Mouse (Mus musculus): Measurements from ENCODE around the gene Gm49416. TPM values are rescaled to one million over a fixed set of nuclear protein-coding genes. Genes with fewer than 3 reads are reported as not detected.

Gm49416 gene
- total and polyA plus RNA-seq, 2 experiments from 2014 or later, result 0.52 TPM; not detected in 1

- peak overlapping the region; percentile 95; the same call in 1 of the 2 replicates for H3K9ac ChIP-seq (replicated peaks; ENCODE audit: low read length)
- DNase-seq (ENCODE audit: low spot score) (no peak), ATAC-seq (no peak)
- TF ChIP-seq CTCF (IDR thresholded peaks at IDR 0.05; ENCODE audit: low read depth), result no peak
- H3K4me3 ChIP-seq (ENCODE audit: low read length), result peak overlapping the region; percentile 98
- H3K27ac ChIP-seq, result peak overlapping the region; percentile 86; the same call in 1 of the 2 replicates
- H3K4me2 ChIP-seq (ENCODE audit: low read depth, low read length), result peak overlapping the region; percentile 91
- peaks cover 21% of the 10 kb centered on the region; the same call in 1 of the 2 replicates for H3K36me3 ChIP-seq (ENCODE audit: insufficient read depth, low read length)
- no peaks in the 10 kb centered on the region for H3K27me3 ChIP-seq (ENCODE audit: insufficient read depth, low read length)
- WGBS, result 79% methylated on average over 10 of the region's 10 CpGs
- peaks cover 5% of the 10 kb centered on the region; the same call in 1 of the 2 replicates for H3K4me1 ChIP-seq (ENCODE audit: insufficient read depth, low read length)
- no peaks in the 10 kb centered on the region for H3K9me3 ChIP-seq (ENCODE audit: low read length)
Observed at GRCm38 (mm10) chr19:8872266-8872840, 16.4 kb upstream of the Gm49416 start.

GRCm38 (mm10) chr19:8875031-8875430 is 13.7 kb upstream of the Gm49416 start:
- no peak overlapping the region for H3K9ac ChIP-seq (replicated peaks; ENCODE audit: low read length)
- peaks cover 21% of the 10 kb centered on the region; the same call in 1 of the 2 replicates for H3K36me3 ChIP-seq (ENCODE audit: insufficient read depth, low read length)
- TF ChIP-seq CTCF (IDR thresholded peaks at IDR 0.05; ENCODE audit: low read depth), result no peak
- no peak overlapping the region for H3K4me2 ChIP-seq (ENCODE audit: low read depth, low read length)
- H3K4me3 ChIP-seq (ENCODE audit: low read length), result no peak overlapping the region
- no peaks in the 10 kb centered on the region for H3K9me3 ChIP-seq (ENCODE audit: low read length)
- no peaks in the 10 kb centered on the region for H3K27me3 ChIP-seq (ENCODE audit: insufficient read depth, low read length)
- peaks cover 10% of the 10 kb centered on the region; the same call in 1 of the 2 replicates for H3K4me1 ChIP-seq (ENCODE audit: insufficient read depth, low read length)
- 92% methylated on average over 7 of the region's 7 CpGs for WGBS
- DNase-seq (ENCODE audit: low spot score) (no peak), ATAC-seq (no peak)
- no peak overlapping the region for H3K27ac ChIP-seq

GRCm38 (mm10) chr19:8880311-8881033 is 8.3 kb upstream of the Gm49416 start, which contains the start of gene Uqcc3:
Gene Uqcc3 (minus strand): TSS chr19:8880923.
- WGBS, result under 1% methylated on average over 42 of the region's 42 CpGs
- Histone ChIP-seq H3K27me3 (ENCODE audit: insufficient read depth, low read length) (no peaks in the 10 kb centered on the region), H3K4me1 (ENCODE audit: insufficient read depth, low read length) (peaks cover 6% of the 10 kb centered on the region; the same call in 1 of the 2 replicates), H3K9me3 (ENCODE audit: low read length) (no peaks in the 10 kb centered on the region), H3K4me3 (ENCODE audit: low read length) (peak within 1 kb of the TSS; percentile 72), H3K27ac (peak within 1 kb of the TSS; percentile 83), H3K9ac (replicated peaks; ENCODE audit: low read length) (peak within 1 kb of the TSS; percentile 77), H3K4me2 (ENCODE audit: low read depth, low read length) (peak within 1 kb of the TSS; percentile 87), H3K36me3 (ENCODE audit: insufficient read depth, low read length) (peaks cover 2% of the 10 kb centered on the region; the same call in 1 of the 2 replicates)
- no peak for TF ChIP-seq CTCF (IDR thresholded peaks at IDR 0.05; ENCODE audit: low read depth)
- ATAC-seq (peak; percentile 98), DNase-seq (ENCODE audit: low spot score) (peak; percentile 94)

- no peaks in the 10 kb centered on the region for H3K9me3 ChIP-seq (ENCODE audit: low read length)
- H3K27me3 ChIP-seq (ENCODE audit: insufficient read depth, low read length), result no peaks in the 10 kb centered on the region
- ATAC-seq (no peak), DNase-seq (ENCODE audit: low spot score) (no peak)
- TF ChIP-seq CTCF (IDR thresholded peaks at IDR 0.05; ENCODE audit: low read depth), result no peak
- peak overlapping the region; percentile 87 for H3K4me2 ChIP-seq (ENCODE audit: low read depth, low read length)
- peak overlapping the region; percentile 77 for H3K9ac ChIP-seq (replicated peaks; ENCODE audit: low read length)
- peaks cover 6% of the 10 kb centered on the region; the same call in 1 of the 2 replicates for H3K4me1 ChIP-seq (ENCODE audit: insufficient read depth, low read length)
- WGBS, result 13% methylated on average over 3 of the region's 3 CpGs
- peak overlapping the region; percentile 72 for H3K4me3 ChIP-seq (ENCODE audit: low read length)
- H3K36me3 ChIP-seq (ENCODE audit: insufficient read depth, low read length), result no peaks in the 10 kb centered on the region
- no peak overlapping the region for H3K27ac ChIP-seq
Observed at GRCm38 (mm10) chr19:8881034-8881392, 7.7 kb upstream of the Gm49416 start.

- Histone ChIP-seq H3K4me2 (ENCODE audit: low read depth, low read length) (no peak within 1 kb of the TSS), H3K27ac (no peak within 1 kb of the TSS), H3K27me3 (ENCODE audit: insufficient read depth, low read length) (no peaks in the 10 kb centered on the region), H3K9me3 (ENCODE audit: low read length) (no peaks in the 10 kb centered on the region), H3K36me3 (ENCODE audit: insufficient read depth, low read length) (no peaks in the 10 kb centered on the region), H3K9ac (replicated peaks; ENCODE audit: low read length) (no peak within 1 kb of the TSS), H3K4me1 (ENCODE audit: insufficient read depth, low read length) (peaks cover 11% of the 10 kb centered on the region), H3K4me3 (ENCODE audit: low read length) (no peak within 1 kb of the TSS)
- DNase-seq (ENCODE audit: low spot score) (no peak), ATAC-seq (no peak)
- WGBS, result 73% methylated on average over 3 of the region's 3 CpGs
- TF ChIP-seq CTCF (IDR thresholded peaks at IDR 0.05; ENCODE audit: low read depth), result no peak
Observed at GRCm38 (mm10) chr19:8883616-8884015, 5.1 kb upstream of the Gm49416 start, which contains the start of the genes Lbhd1 and Gm49403. Gene Lbhd1 (plus strand): TSS chr19:8883732. Gene Gm49403 (plus strand): TSS chr19:8883930.

GRCm38 (mm10) chr19:8886916-8887584 is 1.7 kb upstream of the Gm49416 start:
- no peak for TF ChIP-seq CTCF (IDR thresholded peaks at IDR 0.05; ENCODE audit: low read depth)
- DNase-seq (ENCODE audit: low spot score), result no peak
- no peak for ATAC-seq
- H3K4me1 ChIP-seq (ENCODE audit: insufficient read depth, low read length), result peaks cover 9% of the 10 kb centered on the region; the same call in 1 of the 2 replicates
- WGBS, result 69% methylated on average over 1 of the region's 1 CpGs
- H3K9ac ChIP-seq (replicated peaks; ENCODE audit: low read length), result no peak overlapping the region
- no peak overlapping the region for H3K27ac ChIP-seq
- no peaks in the 10 kb centered on the region for H3K36me3 ChIP-seq (ENCODE audit: insufficient read depth, low read length)
- no peaks in the 10 kb centered on the region for H3K27me3 ChIP-seq (ENCODE audit: insufficient read depth, low read length)
- H3K4me3 ChIP-seq (ENCODE audit: low read length), result no peak overlapping the region
- no peaks in the 10 kb centered on the region for H3K9me3 ChIP-seq (ENCODE audit: low read length)
- no peak overlapping the region for H3K4me2 ChIP-seq (ENCODE audit: low read depth, low read length)
